Mouse (Mus musculus): ENCODE data around the gene Npepl1.
A peak's percentile ranks its signal among the peaks of the same experiment; 100 is the strongest.

Gene Npepl1

GRCm38 (mm10) chr2:174109991-174110782 lies at the start of gene Npepl1:
Gene Npepl1 (plus strand): TSS chr2:174110349.
- peak in 1 of 2 experiments; percentile 65 for DNase-seq (ENCODE audit: low spot score in 2 of 2)

- DNase-seq (ENCODE audit: low spot score in 2 of 2): no peak
Observed at GRCm38 (mm10) chr2:174061219-174061618, 48.9 kb upstream of the Npepl1 start.

- no peak for DNase-seq (ENCODE audit: low spot score in 2 of 2)
Observed at GRCm38 (mm10) chr2:174063074-174063473, 47.1 kb upstream of the Npepl1 start.

- no peak for DNase-seq (ENCODE audit: low spot score in 2 of 2)
Observed at GRCm38 (mm10) chr2:174063527-174064211, 46.5 kb upstream of the Npepl1 start.

GRCm38 (mm10) chr2:174067793-174068419 lies 42.2 kb upstream of the Npepl1 start:
- no peak for DNase-seq (ENCODE audit: low spot score in 2 of 2)

- no peak for DNase-seq (ENCODE audit: low spot score in 2 of 2)
Observed at GRCm38 (mm10) chr2:174069532-174070049, 40.6 kb upstream of the Npepl1 start.

GRCm38 (mm10) chr2:174071406-174071805 lies 38.7 kb upstream of the Npepl1 start:
- DNase-seq (ENCODE audit: low spot score in 2 of 2): no peak

- DNase-seq (ENCODE audit: low spot score in 2 of 2): no peak
Observed at GRCm38 (mm10) chr2:174073156-174073790, 36.9 kb upstream of the Npepl1 start.

GRCm38 (mm10) chr2:174074621-174075020 lies 35.5 kb upstream of the Npepl1 start:
- DNase-seq (ENCODE audit: low spot score in 2 of 2): no peak

- peak in 1 of 2 experiments; percentile 28 for DNase-seq (ENCODE audit: low spot score in 2 of 2)
Observed at GRCm38 (mm10) chr2:174075072-174075570, 35.0 kb upstream of the Npepl1 start.

- peak; percentile 92 to 96 for DNase-seq (ENCODE audit: low spot score in 2 of 2)
Observed at GRCm38 (mm10) chr2:174075673-174076432, 34.3 kb upstream of the Npepl1 start, which contains the start of gene Stx16. Gene Stx16 (plus strand): TSS chr2:174076308.

GRCm38 (mm10) chr2:174076433-174076824 lies 33.7 kb upstream of the Npepl1 start:
- peak; percentile 46 to 50 for DNase-seq (ENCODE audit: low spot score in 2 of 2)

GRCm38 (mm10) chr2:174077004-174077695 lies 33.0 kb upstream of the Npepl1 start:
- DNase-seq (ENCODE audit: low spot score in 2 of 2): peak in 1 of 2 experiments; percentile 8

GRCm38 (mm10) chr2:174077776-174078338 lies 32.3 kb upstream of the Npepl1 start:
- no peak for DNase-seq (ENCODE audit: low spot score in 2 of 2)

- DNase-seq (ENCODE audit: low spot score in 2 of 2): no peak
Observed at GRCm38 (mm10) chr2:174081833-174082232, 28.3 kb upstream of the Npepl1 start.

- no peak for DNase-seq (ENCODE audit: low spot score in 2 of 2)
Observed at GRCm38 (mm10) chr2:174082380-174082918, 27.7 kb upstream of the Npepl1 start.

- DNase-seq (ENCODE audit: low spot score in 2 of 2): no peak
Observed at GRCm38 (mm10) chr2:174095086-174095485, 15.1 kb upstream of the Npepl1 start.

- no peak for DNase-seq (ENCODE audit: low spot score in 2 of 2)
Observed at GRCm38 (mm10) chr2:174102399-174102798, 7.8 kb upstream of the Npepl1 start.

- no peak for DNase-seq (ENCODE audit: low spot score in 2 of 2)
Observed at GRCm38 (mm10) chr2:174103527-174103926, 6.6 kb upstream of the Npepl1 start.

All from cerebellum, postnatal 4 days (tissue).